In genomic region chr11:120437152-120437856, GRCm38 (mm10) we compare ENCODE assay signal across 8 mouse cellular contexts. TPM values are rescaled to one million over a fixed set of nuclear protein-coding genes. Genes with fewer than 3 reads are reported as not detected.
DNase-seq lines count a peak whose midpoint lies in the region; ATAC-seq lines count a peak whose summit lies in the region.

Nploc4 (minus strand) TSS chr11:120437708.

- under 1% methylated on average over 72 of the region's 77 CpGs for WGBS in hindbrain, embryonic 15.5 days

- peak within 1 kb of the TSS; percentile 71 for H3K4me3 ChIP-seq in hindbrain, embryonic 15.5 days

- ATAC-seq in hindbrain, embryonic 15.5 days (ENCODE audit: low FRiP score, low read depth), result peak; percentile 90

- peak within 1 kb of the TSS; percentile 90 for H3K4me2 ChIP-seq in hindbrain, embryonic 15.5 days

- peak within 1 kb of the TSS; percentile 76 for H3K9ac ChIP-seq in hindbrain, embryonic 15.5 days

- no peaks in the 10 kb centered on the region for H3K9me3 ChIP-seq in hindbrain, embryonic 15.5 days

- H3K4me1 ChIP-seq in hindbrain, embryonic 15.5 days (replicated peaks), result peaks cover 13% of the 10 kb centered on the region

- peak within 1 kb of the TSS; percentile 80 for H3K27ac ChIP-seq in hindbrain, embryonic 15.5 days (replicated peaks)

- peak; percentile 71 for DNase-seq in WW6 (ENCODE audit: low read depth, low spot score)
- peak; percentile 82 to 92 for DNase-seq in cerebellum, postnatal 4 days (ENCODE audit: low spot score in 2 of 2)
- DNase-seq in gastrocnemius, adult 18-20 months (ENCODE audit: low spot score), result peak; percentile 91
- peak; percentile 86 to 88 for DNase-seq in layer of hippocampus, postnatal 36 days
- DNase-seq in lung, postnatal 25 days (ENCODE audit: low spot score), result peak; percentile 82
- peak; percentile 95 for DNase-seq in retina, embryonic 14.5 days (ENCODE audit: low spot score)
- DNase-seq in thymus, postnatal 36 days, result peak; percentile 89 to 91

- H3K27me3 ChIP-seq in hindbrain, embryonic 15.5 days, result no peaks in the 10 kb centered on the region

- peaks cover 14% of the 10 kb centered on the region for H3K36me3 ChIP-seq in hindbrain, embryonic 15.5 days

RNA-seq across cellular contexts. Expression of gene Nploc4, which starts in this region (rescaled TPM):
- total RNA-seq in gastrocnemius, adult 18-20 months (2021), result 100 to 1,000 TPM in 1 of 2 experiments, 10 to 100 TPM in 1; 84.6 to 100 TPM
- 34.9 and 36.9 TPM in 2 replicates for polyA plus RNA-seq in hindbrain, embryonic 15.5 days (2015; fragmentation: Nextera tagmentation; extraction: Ambion mirVana)
- total RNA-seq in layer of hippocampus, postnatal 36 days (2021), result 10 to 100 TPM; 59.9 to 64.4 TPM

Comparison
In these comparisons a context has a peak if more than half of its experiments do, and no peak if none do; other contexts are left out.
1. Peak in every context shown above with its lines: DNase-seq, ATAC-seq, H3K4me3 ChIP-seq and H3K27ac ChIP-seq.